Mouse (Mus musculus) limb, embryonic 14.5 days (tissue): Measurements from ENCODE around the gene Olfr1378. TPM values are rescaled to one million over a fixed set of nuclear protein-coding genes. Genes with fewer than 3 reads are reported as not detected.

Experiments
- ATAC-seq: fragments of 200-750 bp; cut with Nextera tagmentation; 2 replicates; pipeline ENCODE4 v1.8.0; 2017; ENCODE audit warnings: low read depth, moderate number of reproducible peaks, moderate TSS enrichment; ENCODE audit not compliant: low FRiP score
- DNase-seq: peaks from one replicate; pipeline ENCODE4 v3.0.0-alpha.2; 2015; ENCODE audit warnings: low spot score
- H3K27ac ChIP-seq: fragments of 300-500 bp; sonication (generic); replicated peaks from 2 replicates; pipeline ENCODE4 v1.5.1; 2014; ENCODE audit warnings: low read depth, mild to moderate bottlenecking, low read length, moderate library complexity, mixed read lengths
- H3K27me3 ChIP-seq: fragments of 300-500 bp; sonication (generic); 2 replicates; pipeline ENCODE4 v1.6.1; 2014; ENCODE audit warnings: low read length, mixed read lengths; ENCODE audit not compliant: control insufficient read depth, insufficient read depth
- H3K36me3 ChIP-seq: fragments of 300-500 bp; sonication (generic); 2 replicates; pipeline ENCODE4 v1.6.1; 2014; ENCODE audit warnings: mild to moderate bottlenecking, low read length, moderate library complexity, mixed read lengths; ENCODE audit not compliant: control insufficient read depth, insufficient read depth
- H3K4me1 ChIP-seq: fragments of 300-500 bp; sonication (generic); 2 replicates; pipeline ENCODE4 v1.6.1; 2014; ENCODE audit warnings: antibody characterized with exemption, low read length, mixed read lengths; ENCODE audit not compliant: control insufficient read depth, insufficient read depth
- H3K4me2 ChIP-seq: fragments of 300-500 bp; sonication (generic); replicated peaks from 2 replicates; pipeline ENCODE4 v1.6.1; 2014; ENCODE audit warnings: low read depth, mild to moderate bottlenecking, low read length, moderate library complexity; ENCODE audit not compliant: severe bottlenecking
- H3K4me3 ChIP-seq: fragments of 300-500 bp; sonication (generic); replicated peaks from 2 replicates; pipeline ENCODE4 v1.5.1; 2014; ENCODE audit warnings: low read length
- H3K9ac ChIP-seq: fragments of 300-500 bp; sonication (generic); 2 replicates; pipeline ENCODE4 v1.6.1; 2014; ENCODE audit warnings: mild to moderate bottlenecking, low read depth, low read length, moderate library complexity; ENCODE audit not compliant: severe bottlenecking
- H3K9me3 ChIP-seq: fragments of 300-500 bp; sonication (generic); 2 replicates; pipeline ENCODE4 v1.6.1; 2016; ENCODE audit warnings: low read length; ENCODE audit not compliant: control insufficient read depth
- POLR2A ChIP-seq: fragments of 200-500 bp; IDR thresholded peaks from 2 replicates; pipeline ENCODE4 v1.8.0; 2012; ENCODE audit warnings: inconsistent platforms, mild to moderate bottlenecking, moderate library complexity, borderline replicate concordance; ENCODE audit not compliant: insufficient read depth, insufficient read length; ENCODE audit errors: extremely low read depth
- WGBS: fragments of 180-500 bp; shearing (Covaris S2); extraction: QIAGEN DNeasy Blood & Tissue Kit; methylation state at CpG from one replicate; pipeline ENCODE4 v1.1.7; 2014; 5-methylcytosine and 5-hydroxymethylcytosine counted together
- polyA plus RNA-seq, 2 experiments: library from polyadenylated mRNA; depleted of rRNA in 1 of 2; stranded (reverse) in 1 of 2; unstranded in 1 of 2; fragments of >200 nt; fragmentation: Nextera tagmentation in 1 of 2; extraction: Ambion mirVana in 1 of 2; gene quantifications; 2 replicates each; pipeline versions ENCODE4 v1.2.1 to v1.2.3; 2012 to 2014

Gene Olfr1378
- polyA plus RNA-seq (2012; rRNA removed), result 0.09 and 0.38 TPM in 2 replicates
- 0.14 TPM in 1 of 2 replicates, not detected in the other for polyA plus RNA-seq (2014; fragmentation: Nextera tagmentation; extraction: Ambion mirVana)

- H3K36me3 ChIP-seq, result no peaks in the 10 kb centered on the region
- H3K4me1 ChIP-seq, result no peaks in the 10 kb centered on the region
- no peak within 1 kb of the TSS for H3K27ac ChIP-seq
- TF ChIP-seq POLR2A, result no peak
- DNase-seq (no peak), ATAC-seq (no peak)
- H3K27me3 ChIP-seq, result no peaks in the 10 kb centered on the region
- no peak within 1 kb of the TSS for H3K4me2 ChIP-seq
- WGBS, result 75% methylated on average over 11 of the region's 11 CpGs
- no peaks in the 10 kb centered on the region for H3K9me3 ChIP-seq
- H3K4me3 ChIP-seq, result no peak within 1 kb of the TSS
- H3K9ac ChIP-seq, result no peak within 1 kb of the TSS
Observed at GRCm38 (mm10) chr11:50966230-50966629, at the start of gene Olfr1378. Gene Olfr1378, plus strand, starts transcription at chr11:50966530.

DNA sequence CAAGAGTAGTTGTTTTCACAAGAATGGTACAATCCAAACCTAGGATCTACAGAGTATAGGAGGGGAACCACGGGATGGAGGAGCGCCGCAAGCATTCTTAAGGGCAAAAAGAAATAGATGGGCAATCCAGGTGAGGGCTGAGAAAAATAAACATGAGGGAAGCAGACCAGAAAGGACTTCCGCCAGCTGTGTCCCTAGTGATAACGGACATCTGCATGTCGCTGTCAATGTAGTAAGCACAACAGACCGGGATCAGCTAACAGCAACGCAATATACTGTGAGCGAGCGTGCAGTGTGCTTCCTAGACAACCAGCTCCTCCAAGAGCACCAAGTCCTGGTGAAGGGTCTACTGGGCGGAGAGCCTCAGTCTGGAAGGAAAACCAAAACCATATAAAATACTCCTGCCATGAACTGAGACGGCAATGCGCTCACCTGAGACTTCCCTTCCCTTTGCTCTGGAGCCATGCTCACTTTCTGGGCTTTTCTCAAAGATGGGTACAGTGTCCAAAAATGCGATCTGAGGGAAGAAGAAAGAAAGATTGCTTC, 35.8 kb upstream of the Olfr1378 start:
- H3K9ac ChIP-seq, result peak overlapping the region; percentile 60
- DNase-seq (no peak), ATAC-seq (no peak)
- WGBS, result 25% methylated on average over 14 of the region's 14 CpGs
- no peaks in the 10 kb centered on the region for H3K36me3 ChIP-seq
- no peak for TF ChIP-seq POLR2A
- peak overlapping the region; percentile 53 for H3K4me3 ChIP-seq
- H3K9me3 ChIP-seq, result no peaks in the 10 kb centered on the region
- H3K27me3 ChIP-seq, result peaks cover 4% of the 10 kb centered on the region; the same call in 1 of the 2 replicates
- H3K4me2 ChIP-seq, result peak overlapping the region; percentile 98
- H3K27ac ChIP-seq, result no peak overlapping the region
- no peaks in the 10 kb centered on the region for H3K4me1 ChIP-seq

DNA sequence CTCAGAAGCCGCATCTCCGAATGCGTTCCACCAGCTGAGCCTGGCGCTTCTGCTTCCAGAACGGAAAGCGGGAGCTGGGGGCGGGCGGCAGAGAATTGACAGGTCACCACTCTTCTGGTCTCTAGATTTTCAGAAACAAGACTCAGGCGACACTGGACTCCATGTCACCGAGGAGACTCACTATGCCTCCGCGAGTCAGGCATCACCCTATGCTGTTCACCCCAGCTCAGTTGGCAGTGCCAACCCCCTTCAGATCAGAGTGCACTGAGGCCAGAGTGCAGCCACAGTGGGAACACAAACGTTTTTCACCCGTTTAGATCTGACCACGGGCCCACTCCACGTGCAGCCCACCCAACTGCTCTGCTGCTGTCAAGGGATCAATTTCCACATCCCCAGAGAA, 35.3 kb upstream of the Olfr1378 start:
- H3K4me2 ChIP-seq, result peak overlapping the region; percentile 98
- 2% methylated on average over 16 of the region's 16 CpGs for WGBS
- H3K4me1 ChIP-seq, result no peaks in the 10 kb centered on the region
- ATAC-seq, result peak; percentile 45
- H3K9me3 ChIP-seq, result no peaks in the 10 kb centered on the region
- TF ChIP-seq POLR2A, result no peak
- no peak for DNase-seq
- H3K27ac ChIP-seq, result no peak overlapping the region
- peak overlapping the region; percentile 60 for H3K9ac ChIP-seq
- H3K27me3 ChIP-seq, result peaks cover 4% of the 10 kb centered on the region; the same call in 1 of the 2 replicates
- peak overlapping the region; percentile 53 for H3K4me3 ChIP-seq
- H3K36me3 ChIP-seq, result no peaks in the 10 kb centered on the region

DNA sequence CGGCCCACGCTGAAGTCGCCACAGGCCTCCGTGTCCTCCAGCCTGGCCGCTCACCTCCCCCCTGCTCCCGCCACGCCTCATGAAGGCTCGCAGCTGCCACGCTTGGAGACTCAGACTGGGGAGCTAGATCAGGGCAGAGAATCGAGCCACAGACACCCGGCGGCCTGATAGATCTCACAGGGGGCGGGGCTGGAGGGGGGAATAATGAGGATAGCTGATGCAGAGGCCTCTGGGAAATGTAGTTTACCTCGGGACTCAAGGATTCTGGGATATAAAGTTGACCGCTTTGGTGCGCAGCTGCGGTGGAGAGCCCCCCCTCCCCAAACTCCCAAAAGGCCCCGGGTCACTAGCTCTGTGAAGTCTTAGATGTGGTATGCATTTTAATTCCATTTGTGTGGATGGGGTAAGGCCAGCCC, 34.9 kb upstream of the Olfr1378 start, which contains the start of gene Zfp354b:
Zfp354b (minus strand) TSS at position 183 of the 416 bp plus-strand sequence.
- no peak within 1 kb of the TSS for H3K27ac ChIP-seq
- peak; percentile 93 for ATAC-seq
- TF ChIP-seq POLR2A, result no peak

DNA sequence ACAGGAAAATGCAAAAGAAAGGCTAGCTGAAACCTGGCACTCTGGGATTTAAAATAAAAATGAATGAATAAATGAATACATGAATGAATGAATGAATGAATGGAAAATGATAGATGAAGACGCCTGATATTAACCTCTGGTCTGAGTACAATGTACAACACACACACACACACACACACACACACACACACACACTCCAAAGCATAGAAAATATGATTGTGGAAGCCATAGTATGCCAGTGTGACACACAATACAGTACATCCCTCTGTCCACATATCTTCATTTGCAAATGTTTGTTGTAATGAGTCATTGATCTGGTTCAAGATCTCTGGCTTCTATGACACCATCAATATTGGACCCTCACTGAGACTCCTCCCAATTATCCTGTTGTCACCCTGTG, 34.3 kb upstream of the Olfr1378 start:
- Histone ChIP-seq H3K4me1 (no peaks in the 10 kb centered on the region), H3K4me2 (peak overlapping the region; percentile 98), H3K27ac (no peak overlapping the region), H3K9me3 (no peaks in the 10 kb centered on the region), H3K9ac (peak overlapping the region; percentile 60; the same call in 1 of the 2 replicates), H3K36me3 (no peaks in the 10 kb centered on the region), H3K4me3 (peak overlapping the region; percentile 53), H3K27me3 (peaks cover 4% of the 10 kb centered on the region; the same call in 1 of the 2 replicates)
- TF ChIP-seq POLR2A, result no peak
- WGBS, result 74% methylated on average over 1 of the region's 1 CpGs
- ATAC-seq, result no peak
- no peak for DNase-seq

More for the DNA sequence above, 34.9 kb upstream of the Olfr1378 start, which contains the start of gene Zfp354b:
- Histone ChIP-seq H3K9me3 (no peaks in the 10 kb centered on the region), H3K4me2 (peak within 1 kb of the TSS; percentile 98), H3K27me3 (peaks cover 4% of the 10 kb centered on the region; the same call in 1 of the 2 replicates), H3K4me1 (no peaks in the 10 kb centered on the region), H3K36me3 (no peaks in the 10 kb centered on the region), H3K9ac (peak within 1 kb of the TSS; percentile 60), H3K4me3 (peak within 1 kb of the TSS; percentile 53)
- WGBS, result under 1% methylated on average over 18 of the region's 18 CpGs
- peak; percentile 95 for DNase-seq

- Histone ChIP-seq H3K4me3 (no peak overlapping the region), H3K9me3 (no peaks in the 10 kb centered on the region), H3K27ac (no peak overlapping the region), H3K4me1 (no peaks in the 10 kb centered on the region), H3K4me2 (no peak overlapping the region), H3K27me3 (no peaks in the 10 kb centered on the region), H3K9ac (no peak overlapping the region), H3K36me3 (no peaks in the 10 kb centered on the region)
- DNase-seq (no peak), ATAC-seq (no peak)
- WGBS, result 73% methylated on average over 8 of the region's 8 CpGs
- no peak for TF ChIP-seq POLR2A
Observed at GRCm38 (mm10) chr11:50938435-50938834, 27.9 kb upstream of the Olfr1378 start.
